Mouse (Mus musculus) liver, adult (tissue): ENCODE results near the gene Evi5l.
A peak's percentile ranks its signal among the peaks of the same experiment; 100 is the strongest.

ENCODE experiments used
- GATA4 ChIP-seq: IDR thresholded peaks from 2 replicates; pipeline ENCODE4 v1.6.1; 2014; ENCODE audit warnings: mild to moderate bottlenecking, low read length; ENCODE audit not compliant: insufficient replicate concordance

The Evi5l gene

GRCm38 (mm10) chr8:4247951-4248540, 81.7 kb downstream of the Evi5l start, which contains the start of gene Tgfbr3l:
TSS of gene Tgfbr3l (plus strand) at chr8:4248214.
- no peak for TF ChIP-seq GATA4

- no peak for TF ChIP-seq GATA4
Measured at GRCm38 (mm10) chr8:4249213-4249612, 82.8 kb downstream of the Evi5l start.

GRCm38 (mm10) chr8:4250306-4250970, 84.1 kb downstream of the Evi5l start:
- no peak for TF ChIP-seq GATA4

- no peak for TF ChIP-seq GATA4
Measured at GRCm38 (mm10) chr8:4252116-4252760, 85.9 kb downstream of the Evi5l start.

DNA sequence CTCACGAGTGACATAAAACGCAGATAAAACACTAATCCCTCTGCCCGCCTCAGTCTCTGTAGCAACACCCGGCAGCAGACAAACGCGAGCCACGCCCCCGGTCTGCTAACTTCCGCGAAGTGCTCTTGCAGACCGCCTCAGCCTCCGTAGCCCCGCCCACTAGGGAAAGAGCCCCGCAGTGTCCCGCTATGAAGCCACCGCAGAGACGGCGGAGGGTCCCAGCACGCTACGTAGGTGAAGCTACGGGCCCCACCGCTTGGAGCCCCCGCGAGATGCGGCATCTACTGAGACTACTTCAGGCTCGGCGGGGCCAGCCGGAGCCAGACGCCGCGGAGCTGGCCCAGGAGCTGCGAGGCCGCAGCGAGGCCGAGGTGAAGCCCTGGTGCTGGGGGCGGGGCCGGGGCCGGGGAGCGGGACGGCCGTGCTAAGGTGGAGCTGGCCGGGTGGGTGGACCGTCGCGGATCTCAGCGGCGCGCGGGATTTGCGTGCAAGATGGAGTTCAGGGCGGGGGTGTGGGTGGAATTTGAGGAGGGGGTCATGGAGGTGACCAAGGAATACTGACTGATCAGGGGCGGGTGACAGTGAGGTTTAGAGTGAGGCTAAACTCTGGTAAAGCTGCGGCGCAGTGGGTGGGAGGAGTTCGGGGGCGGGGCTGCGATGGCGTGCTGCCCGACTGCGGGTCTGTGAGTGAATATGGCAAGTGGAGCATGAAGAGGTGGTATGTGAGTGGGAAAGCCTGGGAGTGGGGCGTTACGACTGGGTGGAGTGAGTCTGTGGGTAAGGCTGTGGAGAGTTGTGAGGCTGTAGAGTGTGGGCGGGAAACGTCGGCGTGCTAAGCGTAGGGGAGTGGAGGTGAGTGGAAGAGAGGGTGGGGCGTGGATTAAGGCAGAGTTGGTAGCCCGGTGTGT, 86.8 kb downstream of the Evi5l start, which contains the start of gene Snapc2:
TSS of gene Snapc2 (plus strand) at position 147 of the 908 bp plus-strand sequence.
- TF ChIP-seq GATA4 = peak; percentile 12; the same call in 1 of the 2 replicates

DNA sequence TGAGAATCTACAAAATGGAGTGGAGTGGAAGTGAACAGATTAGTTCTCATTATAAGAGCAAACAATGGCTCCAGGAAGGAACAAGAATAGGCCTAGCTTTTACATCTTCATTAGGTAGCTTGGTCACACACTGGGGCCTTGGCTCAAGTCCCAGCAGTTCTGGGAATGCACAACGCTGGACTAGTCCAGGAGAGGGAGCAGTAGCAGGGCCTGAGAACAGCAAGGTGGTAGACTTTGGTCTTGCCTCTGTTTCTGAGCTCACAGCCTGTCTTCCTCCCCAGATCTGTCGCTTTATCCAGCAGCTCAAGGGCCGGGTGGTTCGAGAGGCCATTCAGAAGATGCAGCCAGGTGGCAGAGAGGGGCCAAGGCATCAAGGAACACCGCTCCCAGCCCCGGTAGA, 87.6 kb downstream of the Evi5l start:
- TF ChIP-seq GATA4 = no peak

DNA sequence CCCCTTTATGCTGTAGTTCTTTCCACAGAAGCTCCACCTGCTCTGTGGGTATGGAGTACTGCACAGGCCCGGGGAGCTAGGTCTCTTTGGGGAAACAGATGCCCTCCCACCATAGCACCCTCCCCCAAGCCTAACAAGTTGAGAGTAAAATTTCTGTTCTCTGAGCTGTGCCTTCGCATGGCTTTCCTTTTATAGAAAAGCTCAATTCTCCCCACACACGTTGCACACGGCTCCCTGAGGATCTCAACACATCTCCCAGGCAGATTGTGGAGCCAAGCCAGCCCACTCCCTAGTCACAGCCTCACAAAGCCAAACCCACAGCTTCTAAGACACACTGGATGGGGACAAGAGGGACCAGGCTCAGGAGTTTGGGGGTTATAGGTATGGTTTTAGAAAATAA, 90.5 kb downstream of the Evi5l start:
- no peak for TF ChIP-seq GATA4

GRCm38 (mm10) chr8:4257350-4257749, 91.0 kb downstream of the Evi5l start:
- TF ChIP-seq GATA4 = no peak

DNA sequence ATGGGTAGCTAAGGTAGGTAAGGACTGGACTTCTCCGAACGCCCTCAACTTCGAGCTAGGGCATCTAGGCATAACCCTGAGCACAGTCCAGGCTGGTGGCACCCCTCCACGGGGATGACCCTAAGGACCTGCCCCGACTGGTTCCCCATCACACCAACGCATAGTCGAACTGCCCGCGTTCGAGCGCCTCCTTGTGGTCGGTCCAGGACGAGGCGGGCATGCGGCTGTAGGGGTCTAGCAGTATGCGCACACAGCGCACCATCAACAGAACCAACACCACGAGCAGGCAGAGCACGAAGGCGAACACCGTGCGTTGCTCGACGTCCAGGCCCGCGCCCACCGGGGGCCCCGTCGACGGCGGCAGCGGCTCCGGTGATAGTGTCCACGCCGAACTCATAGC, 91.9 kb downstream of the Evi5l start:
- no peak for TF ChIP-seq GATA4

GRCm38 (mm10) chr8:4258678-4259077, 92.3 kb downstream of the Evi5l start:
- no peak for TF ChIP-seq GATA4

DNA sequence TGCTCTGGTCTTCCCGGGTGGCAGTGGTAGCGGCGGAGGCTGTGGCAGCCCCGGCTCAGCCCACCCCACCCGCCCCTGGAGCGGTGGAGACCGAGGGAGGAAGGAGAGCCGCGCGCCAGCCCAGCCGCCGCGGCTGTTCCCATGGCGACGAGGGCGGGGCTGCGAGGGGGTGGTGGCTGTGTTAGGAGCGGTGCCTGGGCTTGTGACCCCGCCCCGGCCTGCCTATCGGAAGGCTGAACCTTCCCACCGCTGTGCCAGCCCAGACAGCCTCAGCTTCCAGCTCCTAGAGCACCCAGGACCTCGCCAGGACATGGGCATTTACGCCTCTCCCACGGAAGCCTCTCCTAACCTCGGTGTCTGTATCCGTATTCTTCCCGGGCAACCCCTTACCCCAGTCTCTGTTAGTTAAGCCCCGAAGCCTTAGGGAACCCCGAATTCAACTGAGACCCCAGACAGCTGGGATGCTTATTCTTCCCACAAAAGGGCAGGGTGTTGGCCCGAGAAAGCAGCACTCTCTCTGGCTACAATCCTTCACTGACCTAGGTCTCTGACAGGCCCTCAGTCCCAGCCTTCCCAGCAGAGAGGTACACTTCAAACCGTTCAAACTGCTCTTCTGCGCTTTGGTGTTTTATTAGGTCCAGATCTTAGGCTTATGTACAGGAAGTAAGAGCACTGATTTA, 92.9 kb downstream of the Evi5l start, which contains the start of gene Ctxn1:
TSS of gene Ctxn1 (minus strand) at position 150 of the 680 bp plus-strand sequence.
- TF ChIP-seq GATA4 = no peak

DNA sequence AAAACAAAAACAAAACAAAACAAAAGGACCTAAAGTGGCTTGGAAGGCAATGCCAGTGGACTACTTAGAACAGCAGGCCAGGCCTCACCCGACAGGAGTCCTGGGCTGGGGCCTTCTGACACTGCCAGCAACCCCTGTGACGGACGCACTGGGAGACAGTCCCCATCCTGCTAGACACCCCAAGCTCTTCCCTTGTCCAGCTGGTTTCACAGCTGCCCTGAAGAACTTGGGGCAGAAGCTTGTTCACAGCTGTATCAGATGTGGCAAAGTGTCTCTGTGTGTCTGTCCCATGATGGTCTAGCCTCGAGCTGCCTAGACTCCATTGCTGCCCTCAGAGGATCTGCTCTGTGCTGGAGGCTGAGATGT, 93.4 kb downstream of the Evi5l start:
- no peak for TF ChIP-seq GATA4
